Mouse (Mus musculus): ENCODE measurements at regions not wholly inside any gene's neighbourhood (a gene's known extent, or its start where the extent isn't known, plus 50 kb on each side); places are given as distances from the start of the nearest gene placed in this dataset.
"Not testable (repeated sequence)": the region's sequence is repeated elsewhere in the genome, so short reads cannot be mapped to it uniquely, and the experiment has no call there.

DNA sequence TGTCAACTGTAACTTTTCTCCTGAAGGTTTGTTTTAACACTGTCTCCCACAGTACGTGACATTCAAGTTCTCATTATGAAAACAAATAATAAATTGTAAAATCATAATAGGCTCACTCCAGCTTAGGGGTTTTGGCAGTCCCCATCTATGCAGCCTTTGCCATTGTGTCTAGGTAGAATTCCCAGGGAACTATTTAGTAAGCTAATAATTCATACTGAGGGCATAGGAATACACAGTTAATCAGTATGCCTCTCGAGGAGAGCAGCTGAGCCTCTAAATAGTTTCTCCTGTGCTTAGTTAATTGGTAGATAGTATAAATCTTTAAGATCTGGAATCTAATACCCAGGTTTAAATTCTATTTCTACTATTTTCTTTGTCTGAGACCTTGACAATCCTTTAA, 191.7 kb downstream of the Tprg start:
- DNase-seq (ENCODE audit: low spot score) = no peak

- DNase-seq (ENCODE audit: low spot score) = peak; percentile 79
Observed at GRCm38 (mm10) chr16:25483831-25484254, 197.2 kb downstream of the Tprg start.

GRCm38 (mm10) chr16:25485007-25485406, 198.4 kb downstream of the Tprg start:
- no peak for DNase-seq (ENCODE audit: low spot score)

DNA sequence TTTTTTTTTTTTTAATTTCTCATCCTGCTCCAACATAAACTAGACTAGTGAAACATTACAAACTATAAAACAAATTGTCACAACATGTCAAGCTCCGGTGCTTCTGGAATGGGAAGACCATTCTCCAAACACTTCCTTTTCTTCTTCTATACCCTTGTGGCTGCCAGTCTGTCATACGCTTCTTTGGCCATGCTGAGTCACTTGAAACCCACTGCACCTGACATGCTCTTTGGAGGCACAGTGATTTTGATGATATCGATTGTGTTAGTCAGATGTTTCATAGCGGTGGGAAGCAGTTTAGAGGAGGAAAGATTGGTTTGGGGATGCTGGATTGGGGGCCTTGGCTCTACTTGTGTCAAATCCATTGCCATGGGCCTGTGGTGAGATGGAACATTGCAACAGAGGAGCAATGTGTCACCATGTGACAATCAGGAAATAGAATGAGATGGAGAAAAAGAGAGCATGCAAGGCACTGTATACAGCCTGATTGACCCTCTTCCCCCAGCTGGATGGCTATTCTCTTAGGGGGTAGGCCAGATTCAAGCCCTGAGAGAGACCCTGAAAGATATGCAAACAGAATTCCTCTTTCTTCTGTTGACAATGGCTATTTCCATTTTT, 197.0 kb upstream of the Trp63 start:
- no peak for DNase-seq (ENCODE audit: low spot score)

GRCm38 (mm10) chr16:25490847-25491246, 192.7 kb upstream of the Trp63 start:
- DNase-seq (ENCODE audit: low spot score) = no peak

- no peak for DNase-seq (ENCODE audit: low spot score)
Observed at GRCm38 (mm10) chr16:25494153-25494552, 189.4 kb upstream of the Trp63 start.

DNA sequence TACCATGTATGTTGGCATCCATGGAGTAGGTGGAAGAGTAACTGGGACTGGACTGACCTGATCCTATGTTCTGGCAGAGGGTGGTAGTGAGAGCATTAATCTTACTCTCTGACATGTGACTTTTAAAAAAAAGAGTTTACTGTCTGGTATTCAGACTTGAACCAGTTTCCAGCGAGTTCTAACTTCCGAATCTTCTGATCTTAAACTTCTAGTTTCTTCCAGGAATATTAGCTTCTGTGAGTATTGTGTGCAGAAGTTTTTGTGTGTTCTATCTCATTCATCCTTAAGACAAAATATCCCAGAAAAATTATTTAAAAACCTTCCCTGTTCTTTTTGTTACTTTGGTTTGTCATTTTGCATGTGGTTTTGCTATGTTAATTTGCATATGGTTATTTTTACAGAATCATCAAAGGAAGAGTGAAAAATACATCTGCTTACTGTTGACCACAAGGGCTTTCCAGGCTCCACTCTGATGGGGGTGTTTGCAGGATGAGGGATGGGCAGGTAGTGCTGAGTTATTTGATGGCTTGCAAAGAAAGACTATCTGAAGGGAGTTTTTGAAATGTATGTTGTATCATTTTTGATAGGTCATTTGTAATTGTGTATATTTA, 187.9 kb upstream of the Trp63 start:
- no peak for DNase-seq (ENCODE audit: low spot score)

DNA sequence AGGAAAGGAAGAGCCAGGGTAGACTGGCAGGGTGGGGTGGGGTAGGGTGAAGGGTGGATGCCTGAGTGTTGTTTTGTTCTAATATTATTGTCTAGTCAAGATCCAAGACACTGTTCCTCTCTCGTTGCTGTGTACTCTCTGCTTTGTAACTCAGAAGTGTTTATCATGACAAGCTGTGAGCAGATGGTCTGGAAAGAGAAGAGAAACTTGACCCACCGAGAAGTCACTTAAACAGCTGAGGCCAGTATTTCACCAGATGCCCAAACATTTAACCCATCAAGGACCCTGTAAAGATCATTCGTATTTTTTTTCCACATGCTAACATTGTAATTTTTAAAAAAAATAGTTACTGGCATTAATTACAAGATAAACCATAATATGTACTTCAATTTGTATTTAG, 178.7 kb upstream of the Trp63 start:
- no peak for DNase-seq (ENCODE audit: low spot score)

GRCm38 (mm10) chr16:25517114-25517868, 166.3 kb upstream of the Trp63 start:
- no peak for DNase-seq (ENCODE audit: low spot score)

- not testable (repeated sequence) for DNase-seq (ENCODE audit: low spot score)
Observed at GRCm38 (mm10) chr16:25523141-25523540, 160.4 kb upstream of the Trp63 start.

DNA sequence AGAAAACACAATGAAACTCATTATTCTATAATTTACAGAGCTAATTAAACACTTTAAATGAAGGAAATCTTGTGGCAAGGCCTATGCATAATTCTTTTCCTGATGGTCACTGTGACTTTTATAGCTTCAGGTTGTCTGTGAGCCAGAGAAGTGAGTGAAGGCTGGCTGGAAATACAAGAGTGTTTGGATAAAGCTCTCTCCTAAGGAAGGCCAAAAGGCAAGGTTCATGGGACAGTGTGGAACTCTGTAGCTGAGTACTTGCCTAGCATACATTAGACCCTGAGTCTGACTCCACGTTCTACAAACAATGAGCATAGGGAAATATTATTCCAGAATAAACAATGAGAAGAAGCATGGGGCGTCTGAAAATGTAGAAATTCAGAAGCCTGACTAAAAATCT, 159.9 kb upstream of the Trp63 start:
- no peak for DNase-seq (ENCODE audit: low spot score)

- no peak for DNase-seq (ENCODE audit: low spot score)
Observed at GRCm38 (mm10) chr16:25527850-25528249, 155.7 kb upstream of the Trp63 start.

GRCm38 (mm10) chr16:25528313-25528712, 155.2 kb upstream of the Trp63 start:
- DNase-seq (ENCODE audit: low spot score) = no peak

DNA sequence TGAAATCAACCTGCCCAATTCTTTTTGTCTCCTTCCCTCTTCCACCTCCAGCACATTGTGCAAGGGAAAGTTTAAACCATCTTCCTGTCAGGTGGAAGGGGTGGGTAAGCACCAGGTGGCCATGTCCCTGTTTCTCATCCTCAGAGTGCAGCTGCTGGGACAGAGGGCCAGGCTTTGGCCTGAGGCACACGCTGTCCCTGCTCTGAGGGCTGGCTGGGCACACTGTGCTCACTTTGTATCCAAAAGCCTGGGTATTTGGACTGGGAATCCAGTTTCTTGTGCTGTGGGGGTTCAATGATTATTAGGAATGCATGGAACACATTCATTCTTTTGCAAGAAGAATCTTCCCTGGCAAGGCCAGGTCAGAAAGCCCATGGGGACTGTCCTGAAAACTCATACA, 153.9 kb upstream of the Trp63 start:
- no peak for DNase-seq (ENCODE audit: low spot score)

DNA sequence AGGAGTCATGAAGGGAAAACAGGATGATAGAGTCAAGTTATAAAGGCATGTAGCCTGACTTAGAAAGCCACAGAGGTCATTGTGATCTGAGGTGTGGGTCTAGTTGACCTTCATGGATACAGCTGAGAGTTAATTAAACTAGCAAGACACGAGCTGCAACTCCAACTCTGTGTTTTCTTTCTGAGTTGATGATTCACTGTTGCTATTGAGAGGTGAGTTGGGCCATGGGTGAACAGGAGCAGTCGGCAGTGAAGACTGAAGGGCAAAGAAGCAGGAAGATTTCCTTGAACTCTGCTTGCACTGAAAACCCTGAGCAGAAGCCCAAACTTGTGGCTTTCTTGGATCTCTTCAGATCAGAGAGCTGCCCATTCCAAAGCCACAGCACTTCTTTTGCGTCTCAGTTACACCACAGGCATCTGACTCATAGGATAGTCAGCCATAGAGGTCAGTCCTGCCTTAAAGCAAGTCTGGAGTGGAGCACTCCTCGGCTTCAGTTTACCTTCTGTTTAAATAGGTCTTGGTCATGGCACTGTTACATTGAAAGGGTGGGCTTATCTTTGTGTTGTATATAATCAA, 151.7 kb upstream of the Trp63 start:
- peak; percentile 23 for DNase-seq (ENCODE audit: low spot score)

- DNase-seq (ENCODE audit: low spot score) = no peak
Observed at GRCm38 (mm10) chr16:25532519-25533205, 150.9 kb upstream of the Trp63 start.

GRCm38 (mm10) chr16:25533206-25533580, 150.4 kb upstream of the Trp63 start:
- peak; percentile 39 for DNase-seq (ENCODE audit: low spot score)

GRCm38 (mm10) chr16:25536550-25536949, 147.0 kb upstream of the Trp63 start:
- no peak for DNase-seq (ENCODE audit: low spot score)

DNA sequence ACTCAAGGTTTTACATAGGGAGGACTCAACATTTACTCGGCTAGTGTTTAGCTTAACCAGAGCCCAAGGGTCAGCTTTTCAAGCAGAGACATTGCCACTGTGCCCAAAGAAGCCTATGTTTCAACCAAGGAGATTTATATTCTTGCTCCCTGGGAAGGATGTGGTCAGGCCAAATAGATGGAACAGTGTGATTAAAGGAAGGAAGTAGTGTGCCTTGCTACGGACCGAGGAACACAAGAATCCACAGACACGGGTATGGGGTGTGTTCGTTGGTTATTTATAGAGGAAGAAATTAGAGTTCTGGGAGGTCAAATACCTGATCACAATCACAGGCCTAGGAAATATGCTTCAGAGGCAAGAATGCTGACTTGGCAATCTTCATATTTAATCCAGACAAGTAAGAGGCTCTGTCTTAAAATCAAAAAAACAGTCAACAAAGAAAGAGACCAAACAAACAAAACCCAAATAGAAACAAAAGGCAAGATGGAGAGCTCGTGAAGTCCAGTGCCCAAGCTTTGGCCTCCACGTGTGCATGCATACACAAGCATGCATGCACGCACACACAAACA, 133.9 kb upstream of the Trp63 start:
- peak; percentile 34 for DNase-seq (ENCODE audit: low spot score)

- no peak for DNase-seq (ENCODE audit: low spot score)
Observed at GRCm38 (mm10) chr16:25557181-25557580, 126.4 kb upstream of the Trp63 start.

DNA sequence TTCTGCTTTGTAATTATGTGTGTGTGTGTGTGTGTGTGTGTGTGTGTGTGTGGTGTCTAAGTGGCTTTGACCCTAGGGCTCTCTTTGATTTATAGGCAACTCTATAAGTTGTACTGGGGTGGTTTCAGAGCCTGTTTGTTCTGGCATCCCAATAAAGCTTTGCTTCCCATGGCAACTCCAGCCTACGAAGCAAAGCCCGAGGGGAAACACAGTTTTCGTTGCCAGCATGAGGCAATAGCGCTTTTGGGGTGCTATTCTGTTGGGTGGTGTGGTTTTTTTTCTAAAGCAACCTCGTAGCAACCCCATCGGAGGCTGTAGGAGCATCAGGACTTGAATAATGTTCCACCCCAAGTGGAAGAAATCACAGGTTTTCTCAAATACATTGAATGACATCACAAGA, 103.3 kb upstream of the Trp63 start:
- no peak for DNase-seq (ENCODE audit: low spot score)

Measured in urinary bladder, postnatal 14 days (tissue).